Mouse (Mus musculus) lung, embryonic 16.5 days (tissue): Measurements from ENCODE around the gene Slc11a1. TPM values are rescaled to one million over a fixed set of nuclear protein-coding genes. Genes with fewer than 3 reads are reported as not detected.
A peak's percentile ranks its signal among the peaks of the same experiment; 100 is the strongest.

Source experiments
- ATAC-seq: fragments of 200-750 bp; cut with Nextera tagmentation; 2 replicates; pipeline ENCODE4 v1.8.0; 2017; ENCODE audit warnings: low read depth, mild to moderate bottlenecking, moderate library complexity
- H3K27ac ChIP-seq: fragments of 300-500 bp; sonication (generic); 2 replicates; pipeline ENCODE4 v1.5.1; 2014; ENCODE audit warnings: mild to moderate bottlenecking, control low read depth, low read length
- H3K27me3 ChIP-seq: fragments of 300-500 bp; sonication (generic); 2 replicates; pipeline ENCODE4 v1.6.1; 2014; ENCODE audit warnings: low read depth, low read length, mixed read lengths; ENCODE audit not compliant: control insufficient read depth, insufficient read depth
- H3K36me3 ChIP-seq: fragments of 300-500 bp; sonication (generic); 2 replicates; pipeline ENCODE4 v1.6.1; 2014; ENCODE audit warnings: low read length; ENCODE audit not compliant: control insufficient read depth, insufficient read depth
- H3K4me1 ChIP-seq: fragments of 300-500 bp; sonication (generic); replicated peaks from 2 replicates; pipeline ENCODE4 v1.6.1; 2014; ENCODE audit warnings: low read length, mixed read lengths; ENCODE audit not compliant: control insufficient read depth, insufficient read depth
- H3K4me2 ChIP-seq: fragments of 300-500 bp; sonication (generic); 2 replicates; pipeline ENCODE4 v1.6.1; 2014; ENCODE audit warnings: low read depth, low read length, control low read depth
- H3K4me3 ChIP-seq: fragments of 300-500 bp; sonication (generic); 2 replicates; pipeline ENCODE4 v1.5.1; 2014; ENCODE audit warnings: mild to moderate bottlenecking, low read length, control low read depth
- H3K9ac ChIP-seq: fragments of 300-500 bp; sonication (generic); 2 replicates; pipeline ENCODE4 v1.6.1; 2014; ENCODE audit warnings: low read length, control low read depth
- H3K9me3 ChIP-seq: fragments of 300-500 bp; sonication (generic); 2 replicates; pipeline ENCODE4 v1.6.1; 2016; ENCODE audit warnings: low read length; ENCODE audit not compliant: control insufficient read depth
- WGBS: fragments of 180-500 bp; shearing (Covaris S2); extraction: QIAGEN DNeasy Blood & Tissue Kit; methylation state at CpG from one replicate; pipeline ENCODE4 v1.1.7; 2014; 5-methylcytosine and 5-hydroxymethylcytosine counted together
- polyA plus RNA-seq: library from polyadenylated mRNA; unstranded; fragments of >200 nt; fragmentation: Nextera tagmentation; extraction: Ambion mirVana; gene quantifications from 2 replicates; pipeline ENCODE4 v1.2.1, GENCODE M21; 2015

Gene Slc11a1
- polyA plus RNA-seq, 1 experiment from 2014 or later: 3.5 TPM

GRCm38 (mm10) chr1:74411753-74412325 lies 36.8 kb downstream of the Slc11a1 start:
- no peaks in the 10 kb centered on the region for H3K36me3 ChIP-seq
- WGBS: 33% methylated on average over 2 of the region's 2 CpGs
- no peak overlapping the region for H3K4me2 ChIP-seq
- H3K4me1 ChIP-seq: no peaks in the 10 kb centered on the region
- no peak overlapping the region for H3K27ac ChIP-seq
- H3K9me3 ChIP-seq: no peaks in the 10 kb centered on the region
- H3K27me3 ChIP-seq: no peaks in the 10 kb centered on the region
- H3K4me3 ChIP-seq: no peak overlapping the region
- ATAC-seq: no peak
- H3K9ac ChIP-seq: no peak overlapping the region

DNA sequence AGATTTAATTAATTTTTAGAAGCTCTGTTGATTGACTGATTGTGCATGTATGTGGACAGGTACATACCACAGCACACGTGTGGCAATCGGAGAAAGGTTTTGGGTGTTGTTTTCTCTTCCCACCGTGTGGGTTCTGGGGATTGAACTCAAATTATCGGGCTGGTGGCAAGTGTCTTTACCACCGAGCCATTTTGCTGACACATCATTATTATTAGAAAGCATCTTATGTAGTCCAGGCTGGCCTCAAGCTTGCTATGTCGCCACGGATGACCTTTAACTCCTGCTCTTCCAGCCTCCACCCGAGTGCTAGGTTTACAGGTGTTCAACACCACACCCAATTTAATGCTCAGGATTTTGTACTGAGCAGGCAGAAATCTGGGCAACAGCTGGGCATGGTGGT lies 37.7 kb downstream of the Slc11a1 start:
- WGBS: 71% methylated on average over 8 of the region's 8 CpGs
- Histone ChIP-seq H3K4me1 (no peaks in the 10 kb centered on the region), H3K9ac (no peak overlapping the region), H3K27me3 (no peaks in the 10 kb centered on the region), H3K4me3 (no peak overlapping the region), H3K4me2 (no peak overlapping the region), H3K36me3 (no peaks in the 10 kb centered on the region), H3K9me3 (no peaks in the 10 kb centered on the region), H3K27ac (no peak overlapping the region)
- ATAC-seq: no peak

DNA sequence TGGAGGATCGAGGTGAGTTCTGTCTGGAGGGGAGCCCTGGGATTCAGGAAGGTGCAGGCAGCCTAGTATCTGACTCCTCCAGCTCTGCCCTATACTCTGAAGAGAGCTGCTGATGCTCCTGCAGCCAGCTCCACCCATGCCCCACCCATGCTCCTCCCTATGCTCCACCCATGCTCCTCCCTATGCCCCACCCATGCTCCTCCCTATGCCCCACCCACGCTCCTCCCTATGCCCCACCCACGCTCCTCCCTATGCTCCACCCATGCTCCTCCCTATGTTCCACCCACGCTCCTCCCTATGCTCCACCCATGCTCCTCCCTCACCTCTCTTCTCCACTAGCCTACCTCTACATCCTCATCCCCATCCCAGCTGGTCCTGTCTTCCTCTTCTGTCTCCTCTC lies 40.1 kb downstream of the Slc11a1 start:
- Histone ChIP-seq H3K4me3 (no peak overlapping the region), H3K9me3 (no peaks in the 10 kb centered on the region), H3K27me3 (no peaks in the 10 kb centered on the region), H3K36me3 (no peaks in the 10 kb centered on the region), H3K27ac (no peak overlapping the region), H3K4me1 (no peaks in the 10 kb centered on the region), H3K9ac (no peak overlapping the region), H3K4me2 (no peak overlapping the region)
- ATAC-seq: peak; percentile 54; the same call in 1 of the 2 replicates
- 37% methylated on average over 4 of the region's 4 CpGs for WGBS

- no peak overlapping the region for H3K27ac ChIP-seq
- H3K4me2 ChIP-seq: no peak overlapping the region
- no peak overlapping the region for H3K4me3 ChIP-seq
- 0 out of 2 replicates have a peak, but pooled peaks have one; percentile 8 for ATAC-seq
- no peaks in the 10 kb centered on the region for H3K9me3 ChIP-seq
- no peak overlapping the region for H3K9ac ChIP-seq
- no peaks in the 10 kb centered on the region for H3K36me3 ChIP-seq
- WGBS: 69% methylated on average over 17 of the region's 17 CpGs
- no peaks in the 10 kb centered on the region; the same call in 1 of the 2 replicates for H3K4me1 ChIP-seq
- no peaks in the 10 kb centered on the region for H3K27me3 ChIP-seq
Observed at GRCm38 (mm10) chr1:74418747-74419439, 43.9 kb downstream of the Slc11a1 start.

- Histone ChIP-seq H3K4me2 (no peak overlapping the region), H3K36me3 (no peaks in the 10 kb centered on the region), H3K4me3 (no peak overlapping the region), H3K9ac (no peak overlapping the region), H3K4me1 (no peaks in the 10 kb centered on the region; the same call in 1 of the 2 replicates), H3K9me3 (no peaks in the 10 kb centered on the region), H3K27me3 (no peaks in the 10 kb centered on the region), H3K27ac (no peak overlapping the region)
- WGBS: 44% methylated on average over 9 of the region's 9 CpGs
- ATAC-seq: 0 out of 2 replicates have a peak, but pooled peaks have one; percentile 18
Observed at GRCm38 (mm10) chr1:74419440-74419794, 44.4 kb downstream of the Slc11a1 start.

- WGBS: 21% methylated on average over 8 of the region's 8 CpGs
- Histone ChIP-seq H3K4me1 (no peaks in the 10 kb centered on the region; the same call in 1 of the 2 replicates), H3K4me2 (no peak overlapping the region), H3K9ac (no peak overlapping the region), H3K9me3 (no peaks in the 10 kb centered on the region), H3K27ac (no peak overlapping the region), H3K4me3 (no peak overlapping the region), H3K36me3 (no peaks in the 10 kb centered on the region), H3K27me3 (no peaks in the 10 kb centered on the region)
- ATAC-seq: no peak
Observed at GRCm38 (mm10) chr1:74423147-74423546, 48.2 kb downstream of the Slc11a1 start.

- no peak overlapping the region for H3K9ac ChIP-seq
- no peaks in the 10 kb centered on the region for H3K27me3 ChIP-seq
- no peak for ATAC-seq
- no peaks in the 10 kb centered on the region for H3K36me3 ChIP-seq
- H3K4me1 ChIP-seq: no peaks in the 10 kb centered on the region; the same call in 1 of the 2 replicates
- H3K27ac ChIP-seq: no peak overlapping the region
- no peak overlapping the region for H3K4me3 ChIP-seq
- H3K9me3 ChIP-seq: no peaks in the 10 kb centered on the region
- WGBS: 60% methylated on average over 7 of the region's 7 CpGs
- no peak overlapping the region for H3K4me2 ChIP-seq
Observed at GRCm38 (mm10) chr1:74425845-74426244, 50.9 kb downstream of the Slc11a1 start.

GRCm38 (mm10) chr1:74433220-74433619 lies 58.2 kb downstream of the Slc11a1 start:
- ATAC-seq: no peak
- H3K9me3 ChIP-seq: no peaks in the 10 kb centered on the region
- H3K4me1 ChIP-seq: no peaks in the 10 kb centered on the region
- H3K36me3 ChIP-seq: peaks cover 3% of the 10 kb centered on the region; the same call in 1 of the 2 replicates
- no peak overlapping the region for H3K4me2 ChIP-seq
- H3K27ac ChIP-seq: no peak overlapping the region
- 84% methylated on average over 6 of the region's 6 CpGs for WGBS
- no peak overlapping the region for H3K9ac ChIP-seq
- H3K4me3 ChIP-seq: no peak overlapping the region
- no peaks in the 10 kb centered on the region for H3K27me3 ChIP-seq

DNA sequence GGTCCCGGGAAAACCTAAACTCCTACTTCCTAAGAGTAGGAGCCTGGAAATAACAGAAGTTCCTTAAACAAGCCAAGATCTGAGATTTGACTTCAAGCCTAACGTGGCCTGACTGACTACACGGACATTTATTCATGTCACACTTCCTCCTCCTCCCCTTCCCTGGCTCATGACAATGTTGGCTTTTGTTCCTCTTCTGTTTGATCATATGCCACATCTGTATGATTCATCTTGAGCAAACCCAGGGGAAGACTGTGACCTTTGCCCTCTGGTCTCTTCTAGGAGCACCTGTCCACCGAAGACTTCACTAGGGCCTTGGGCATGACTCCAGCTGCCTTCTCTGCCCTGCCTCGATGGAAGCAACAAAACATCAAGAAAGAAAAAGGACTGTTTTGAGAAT lies 59.6 kb downstream of the Slc11a1 start:
- 34% methylated on average over 5 of the region's 5 CpGs for WGBS
- no peak for ATAC-seq
- H3K36me3 ChIP-seq: peaks cover 14% of the 10 kb centered on the region

More for the DNA sequence above, 59.6 kb downstream of the Slc11a1 start:
- no peak overlapping the region for H3K4me3 ChIP-seq
- no peaks in the 10 kb centered on the region for H3K4me1 ChIP-seq
- H3K27ac ChIP-seq: no peak overlapping the region
- no peak overlapping the region for H3K9ac ChIP-seq
- no peak overlapping the region for H3K4me2 ChIP-seq
- no peaks in the 10 kb centered on the region for H3K27me3 ChIP-seq
- H3K9me3 ChIP-seq: no peaks in the 10 kb centered on the region
